Mouse (Mus musculus): ENCODE data around the gene Kif22. TPM values are rescaled to one million over a fixed set of nuclear protein-coding genes. Genes with fewer than 3 reads are reported as not detected.
A peak's percentile ranks its signal among the peaks of the same experiment; 100 is the strongest.
"Not testable (repeated sequence)": the region's sequence is repeated elsewhere in the genome, so short reads cannot be mapped to it uniquely, and the experiment has no call there.

Gene Kif22
- polyA plus RNA-seq (2015; fragmentation: Nextera tagmentation; extraction: Ambion mirVana) = 16.6 and 17.6 TPM in 2 replicates

GRCm38 (mm10) chr7:127041851-127042672 is at the start of gene Kif22:
TSS of gene Kif22 (minus strand) at chr7:127042471.
- Histone ChIP-seq H3K9ac (ENCODE audit: low read depth, low read length) (peak within 1 kb of the TSS; percentile 66), H3K4me2 (ENCODE audit: low read length) (peak within 1 kb of the TSS; percentile 83), H3K9me3 (replicated peaks; ENCODE audit: control insufficient read depth, low read length, poor library complexity, severe bottlenecking) (0 out of 2 replicates have a peak, but pooled peaks cover 2% of the 10 kb centered on the region), H3K36me3 (ENCODE audit: control insufficient read depth, insufficient read depth, low read length) (no peaks in the 10 kb centered on the region), H3K4me3 (ENCODE audit: low read depth, low read length) (peak within 1 kb of the TSS; percentile 55), H3K27ac (ENCODE audit: low read length) (peak within 1 kb of the TSS; percentile 48), H3K4me1 (ENCODE audit: control insufficient read depth, insufficient read depth, low read length) (peaks cover 12% of the 10 kb centered on the region), H3K27me3 (ENCODE audit: control insufficient read depth, insufficient read depth, low read depth, low read length) (no peaks in the 10 kb centered on the region)
- WGBS = under 1% methylated on average over 53 of the region's 53 CpGs
- ATAC-seq = peak; percentile 80

- H3K36me3 ChIP-seq (ENCODE audit: control insufficient read depth, insufficient read depth, low read length) = no peaks in the 10 kb centered on the region
- H3K4me2 ChIP-seq (ENCODE audit: low read length) = no peak within 1 kb of the TSS
- no peaks in the 10 kb centered on the region for H3K4me1 ChIP-seq (ENCODE audit: control insufficient read depth, insufficient read depth, low read length)
- H3K4me3 ChIP-seq (ENCODE audit: low read depth, low read length) = no peak within 1 kb of the TSS
- H3K27ac ChIP-seq (ENCODE audit: low read length) = no peak within 1 kb of the TSS
- no peak for ATAC-seq
- H3K27me3 ChIP-seq (ENCODE audit: control insufficient read depth, insufficient read depth, low read depth, low read length) = no peaks in the 10 kb centered on the region
- no peak within 1 kb of the TSS for H3K9ac ChIP-seq (ENCODE audit: low read depth, low read length)
- H3K9me3 ChIP-seq (replicated peaks; ENCODE audit: control insufficient read depth, low read length, poor library complexity, severe bottlenecking) = no peaks in the 10 kb centered on the region
- WGBS = 80% methylated on average over 16 of the region's 16 CpGs
Observed at GRCm38 (mm10) chr7:127091114-127091896, 49.0 kb upstream of the Kif22 start, which contains the start of gene AI467606. TSS of gene AI467606 (plus strand) at chr7:127091359.

GRCm38 (mm10) chr7:127090154-127091113 is 48.2 kb upstream of the Kif22 start:
- Histone ChIP-seq H3K4me1 (ENCODE audit: control insufficient read depth, insufficient read depth, low read length) (no peaks in the 10 kb centered on the region), H3K4me2 (ENCODE audit: low read length) (no peak overlapping the region), H3K27me3 (ENCODE audit: control insufficient read depth, insufficient read depth, low read depth, low read length) (no peaks in the 10 kb centered on the region), H3K36me3 (ENCODE audit: control insufficient read depth, insufficient read depth, low read length) (no peaks in the 10 kb centered on the region), H3K9me3 (replicated peaks; ENCODE audit: control insufficient read depth, low read length, poor library complexity, severe bottlenecking) (no peaks in the 10 kb centered on the region), H3K9ac (ENCODE audit: low read depth, low read length) (no peak overlapping the region), H3K27ac (ENCODE audit: low read length) (no peak overlapping the region), H3K4me3 (ENCODE audit: low read depth, low read length) (no peak overlapping the region)
- 88% methylated on average over 20 of the region's 20 CpGs for WGBS
- ATAC-seq = no peak

- H3K4me3 ChIP-seq (ENCODE audit: low read depth, low read length) = peak overlapping the region; percentile 7; the same call in 1 of the 2 replicates
- no peaks in the 10 kb centered on the region for H3K36me3 ChIP-seq (ENCODE audit: control insufficient read depth, insufficient read depth, low read length)
- ATAC-seq = no peak
- H3K9ac ChIP-seq (ENCODE audit: low read depth, low read length) = peak overlapping the region; percentile 36; the same call in 1 of the 2 replicates
- H3K4me2 ChIP-seq (ENCODE audit: low read length) = peak overlapping the region; percentile 50
- no peak overlapping the region for H3K27ac ChIP-seq (ENCODE audit: low read length)
- no peaks in the 10 kb centered on the region for H3K27me3 ChIP-seq (ENCODE audit: control insufficient read depth, insufficient read depth, low read depth, low read length)
- 20% methylated on average over 27 of the region's 27 CpGs for WGBS
- H3K4me1 ChIP-seq (ENCODE audit: control insufficient read depth, insufficient read depth, low read length) = no peaks in the 10 kb centered on the region
- H3K9me3 ChIP-seq (replicated peaks; ENCODE audit: control insufficient read depth, low read length, poor library complexity, severe bottlenecking) = no peaks in the 10 kb centered on the region
Observed at GRCm38 (mm10) chr7:127088901-127089845, 46.9 kb upstream of the Kif22 start.

- H3K4me3 ChIP-seq (ENCODE audit: low read depth, low read length) = no peak overlapping the region
- no peak overlapping the region for H3K9ac ChIP-seq (ENCODE audit: low read depth, low read length)
- no peaks in the 10 kb centered on the region for H3K27me3 ChIP-seq (ENCODE audit: control insufficient read depth, insufficient read depth, low read depth, low read length)
- H3K4me2 ChIP-seq (ENCODE audit: low read length) = no peak overlapping the region
- H3K27ac ChIP-seq (ENCODE audit: low read length) = no peak overlapping the region
- WGBS = 97% methylated on average over 3 of the region's 3 CpGs
- no peaks in the 10 kb centered on the region for H3K4me1 ChIP-seq (ENCODE audit: control insufficient read depth, insufficient read depth, low read length)
- ATAC-seq = no peak
- no peaks in the 10 kb centered on the region for H3K36me3 ChIP-seq (ENCODE audit: control insufficient read depth, insufficient read depth, low read length)
- H3K9me3 ChIP-seq (replicated peaks; ENCODE audit: control insufficient read depth, low read length, poor library complexity, severe bottlenecking) = no peaks in the 10 kb centered on the region
Observed at GRCm38 (mm10) chr7:127088083-127088482, 45.8 kb upstream of the Kif22 start.

GRCm38 (mm10) chr7:127087278-127088010 is 45.2 kb upstream of the Kif22 start, which contains the start of gene Zg16:
TSS of gene Zg16 (minus strand) at chr7:127087328.
- WGBS = 87% methylated on average over 6 of the region's 6 CpGs
- not testable (repeated sequence) for H3K27me3 ChIP-seq (ENCODE audit: control insufficient read depth, insufficient read depth, low read depth, low read length); H3K9me3 ChIP-seq (replicated peaks; ENCODE audit: control insufficient read depth, low read length, poor library complexity, severe bottlenecking); H3K36me3 ChIP-seq (ENCODE audit: control insufficient read depth, insufficient read depth, low read length); H3K4me2 ChIP-seq (ENCODE audit: low read length); ATAC-seq; H3K9ac ChIP-seq (ENCODE audit: low read depth, low read length); H3K27ac ChIP-seq (ENCODE audit: low read length); H3K4me1 ChIP-seq (ENCODE audit: control insufficient read depth, insufficient read depth, low read length); H3K4me3 ChIP-seq (ENCODE audit: low read depth, low read length)

GRCm38 (mm10) chr7:127085751-127086150 is 43.5 kb upstream of the Kif22 start:
- not testable (repeated sequence) for H3K9me3 ChIP-seq (replicated peaks; ENCODE audit: control insufficient read depth, low read length, poor library complexity, severe bottlenecking); ATAC-seq; H3K4me2 ChIP-seq (ENCODE audit: low read length); H3K27ac ChIP-seq (ENCODE audit: low read length); H3K9ac ChIP-seq (ENCODE audit: low read depth, low read length); H3K4me1 ChIP-seq (ENCODE audit: control insufficient read depth, insufficient read depth, low read length); H3K27me3 ChIP-seq (ENCODE audit: control insufficient read depth, insufficient read depth, low read depth, low read length); H3K36me3 ChIP-seq (ENCODE audit: control insufficient read depth, insufficient read depth, low read length); H3K4me3 ChIP-seq (ENCODE audit: low read depth, low read length)
- whole genome bisulfite sequencing = 82% methylated on average over 6 of the region's 6 CpGs
